Mouse (Mus musculus): Measurements from ENCODE around the gene Ncmap. TPM values are rescaled to one million over a fixed set of nuclear protein-coding genes. Genes with fewer than 3 reads are reported as not detected.

The Ncmap gene
- polyA plus RNA-seq, 1 experiment from 2014 or later = 1.3 TPM

GRCm38 (mm10) chr4:135419996-135420395, 22.0 kb upstream of the Ncmap start:
- no peak for DNase-seq (ENCODE audit: low spot score)
- ATAC-seq (replicated peaks; ENCODE audit: insufficient number of reproducible peaks, low FRiP score, low TSS enrichment, low read depth) = no peak
- Histone ChIP-seq H3K27me3 (ENCODE audit: control insufficient read depth, insufficient read depth, low read length) (no peaks in the 10 kb centered on the region), H3K36me3 (replicated peaks; ENCODE audit: control insufficient read depth, insufficient read depth, low read depth, low read length) (no peaks in the 10 kb centered on the region; the same call in 1 of the 2 replicates), H3K4me2 (ENCODE audit: low read depth, low read length) (no peak overlapping the region), H3K27ac (replicated peaks; ENCODE audit: low read depth, low read length) (no peak overlapping the region), H3K4me1 (ENCODE audit: control insufficient read depth, insufficient read depth, low read length) (no peaks in the 10 kb centered on the region), H3K9me3 (replicated peaks; ENCODE audit: control insufficient read depth, low read length) (no peaks in the 10 kb centered on the region), H3K9ac (replicated peaks; ENCODE audit: low read length) (no peak overlapping the region), H3K4me3 (ENCODE audit: low read depth, low read length) (no peak overlapping the region)
- 82% methylated on average over 21 of the region's 21 CpGs for WGBS

- DNase-seq (ENCODE audit: low spot score) = no peak
- no peaks in the 10 kb centered on the region; the same call in 1 of the 2 replicates for H3K36me3 ChIP-seq (replicated peaks; ENCODE audit: control insufficient read depth, insufficient read depth, low read depth, low read length)
- no peak overlapping the region for H3K9ac ChIP-seq (replicated peaks; ENCODE audit: low read length)
- WGBS = 92% methylated on average over 21 of the region's 21 CpGs
- no peak overlapping the region for H3K4me2 ChIP-seq (ENCODE audit: low read depth, low read length)
- ATAC-seq (replicated peaks; ENCODE audit: insufficient number of reproducible peaks, low FRiP score, low TSS enrichment, low read depth) = no peak
- H3K4me1 ChIP-seq (ENCODE audit: control insufficient read depth, insufficient read depth, low read length) = no peaks in the 10 kb centered on the region
- no peaks in the 10 kb centered on the region for H3K9me3 ChIP-seq (replicated peaks; ENCODE audit: control insufficient read depth, low read length)
- H3K27ac ChIP-seq (replicated peaks; ENCODE audit: low read depth, low read length) = no peak overlapping the region
- no peaks in the 10 kb centered on the region for H3K27me3 ChIP-seq (ENCODE audit: control insufficient read depth, insufficient read depth, low read length)
- no peak overlapping the region for H3K4me3 ChIP-seq (ENCODE audit: low read depth, low read length)
Measured at GRCm38 (mm10) chr4:135416367-135416766, 18.3 kb upstream of the Ncmap start.

DNA sequence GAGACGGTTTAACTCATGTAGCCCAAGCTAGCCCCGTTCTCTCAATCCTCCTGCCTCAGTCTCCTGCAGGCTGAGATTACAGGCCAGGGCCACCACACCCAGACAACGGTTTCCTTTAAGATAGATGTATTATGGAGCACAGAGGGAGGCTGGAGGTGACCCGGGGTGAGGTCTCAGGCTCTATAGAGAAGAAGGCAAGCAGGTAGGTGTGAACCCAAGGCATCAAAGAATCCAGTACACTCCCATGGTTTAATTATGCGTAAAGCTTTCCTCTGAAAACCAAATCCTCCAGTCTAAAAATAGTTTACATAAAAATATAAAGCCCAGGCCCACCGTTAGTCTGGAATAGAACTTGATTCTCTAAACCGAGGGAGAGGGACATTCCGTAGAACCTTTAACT, 15.5 kb upstream of the Ncmap start:
- 85% methylated on average over 8 of the region's 8 CpGs for WGBS
- Histone ChIP-seq H3K4me3 (ENCODE audit: low read depth, low read length) (no peak overlapping the region), H3K9ac (replicated peaks; ENCODE audit: low read length) (no peak overlapping the region), H3K27me3 (ENCODE audit: control insufficient read depth, insufficient read depth, low read length) (no peaks in the 10 kb centered on the region), H3K4me1 (ENCODE audit: control insufficient read depth, insufficient read depth, low read length) (no peaks in the 10 kb centered on the region), H3K9me3 (replicated peaks; ENCODE audit: control insufficient read depth, low read length) (no peaks in the 10 kb centered on the region), H3K36me3 (replicated peaks; ENCODE audit: control insufficient read depth, insufficient read depth, low read depth, low read length) (no peaks in the 10 kb centered on the region), H3K27ac (replicated peaks; ENCODE audit: low read depth, low read length) (no peak overlapping the region), H3K4me2 (ENCODE audit: low read depth, low read length) (no peak overlapping the region)
- DNase-seq (ENCODE audit: low spot score) (no peak), ATAC-seq (replicated peaks; ENCODE audit: insufficient number of reproducible peaks, low FRiP score, low TSS enrichment, low read depth) (no peak)

- H3K9ac ChIP-seq (replicated peaks; ENCODE audit: low read length) = no peak overlapping the region
- DNase-seq (ENCODE audit: low spot score) = peak; percentile 74
- 46% methylated on average over 4 of the region's 4 CpGs for WGBS
- no peaks in the 10 kb centered on the region for H3K9me3 ChIP-seq (replicated peaks; ENCODE audit: control insufficient read depth, low read length)
- no peaks in the 10 kb centered on the region for H3K4me1 ChIP-seq (ENCODE audit: control insufficient read depth, insufficient read depth, low read length)
- no peaks in the 10 kb centered on the region for H3K36me3 ChIP-seq (replicated peaks; ENCODE audit: control insufficient read depth, insufficient read depth, low read depth, low read length)
- ATAC-seq (replicated peaks; ENCODE audit: insufficient number of reproducible peaks, low FRiP score, low TSS enrichment, low read depth) = no peak
- no peaks in the 10 kb centered on the region for H3K27me3 ChIP-seq (ENCODE audit: control insufficient read depth, insufficient read depth, low read length)
- H3K4me3 ChIP-seq (ENCODE audit: low read depth, low read length) = no peak overlapping the region
- no peak overlapping the region for H3K27ac ChIP-seq (replicated peaks; ENCODE audit: low read depth, low read length)
- no peak overlapping the region for H3K4me2 ChIP-seq (ENCODE audit: low read depth, low read length)
Measured at GRCm38 (mm10) chr4:135411633-135412032, 13.6 kb upstream of the Ncmap start.

- Histone ChIP-seq H3K4me1 (ENCODE audit: control insufficient read depth, insufficient read depth, low read length) (no peaks in the 10 kb centered on the region), H3K27ac (replicated peaks; ENCODE audit: low read depth, low read length) (no peak overlapping the region), H3K4me2 (ENCODE audit: low read depth, low read length) (no peak overlapping the region), H3K36me3 (replicated peaks; ENCODE audit: control insufficient read depth, insufficient read depth, low read depth, low read length) (no peaks in the 10 kb centered on the region), H3K4me3 (ENCODE audit: low read depth, low read length) (no peak overlapping the region), H3K9me3 (replicated peaks; ENCODE audit: control insufficient read depth, low read length) (no peaks in the 10 kb centered on the region), H3K27me3 (ENCODE audit: control insufficient read depth, insufficient read depth, low read length) (no peaks in the 10 kb centered on the region), H3K9ac (replicated peaks; ENCODE audit: low read length) (no peak overlapping the region)
- ATAC-seq (replicated peaks; ENCODE audit: insufficient number of reproducible peaks, low FRiP score, low TSS enrichment, low read depth) (no peak), DNase-seq (ENCODE audit: low spot score) (no peak)
- 71% methylated on average over 5 of the region's 5 CpGs for WGBS
Measured at GRCm38 (mm10) chr4:135406180-135406579, 8.2 kb upstream of the Ncmap start.

DNA sequence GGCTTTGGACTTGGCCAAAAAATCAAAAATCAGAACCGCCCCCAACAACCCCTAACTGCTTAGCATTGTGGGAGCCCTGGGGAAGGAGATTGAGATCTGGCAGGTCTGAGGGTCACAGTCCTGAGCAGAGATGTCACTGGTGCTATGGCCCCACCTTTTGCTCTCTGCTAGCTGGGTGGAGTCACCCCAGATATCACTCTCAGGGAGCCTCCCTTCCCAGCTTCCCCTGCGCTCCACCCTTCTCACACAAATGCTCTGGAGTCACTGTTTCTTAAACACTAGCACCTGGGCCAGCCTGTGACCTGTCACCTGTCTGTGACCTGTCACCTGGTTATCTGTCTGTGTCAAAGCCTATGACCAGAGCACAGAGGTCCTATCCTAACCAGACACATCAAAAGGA, 6.9 kb upstream of the Ncmap start:
- no peaks in the 10 kb centered on the region for H3K4me1 ChIP-seq (ENCODE audit: control insufficient read depth, insufficient read depth, low read length)
- WGBS = 84% methylated on average over 2 of the region's 2 CpGs
- ATAC-seq (replicated peaks; ENCODE audit: insufficient number of reproducible peaks, low FRiP score, low TSS enrichment, low read depth) = no peak

GRCm38 (mm10) chr4:135404048-135404447, 6.0 kb upstream of the Ncmap start:
- WGBS = 72% methylated on average over 10 of the region's 10 CpGs

More for the DNA sequence above, 6.9 kb upstream of the Ncmap start:
- H3K4me2 ChIP-seq (ENCODE audit: low read depth, low read length) = no peak overlapping the region
- H3K4me3 ChIP-seq (ENCODE audit: low read depth, low read length) = no peak overlapping the region
- H3K27me3 ChIP-seq (ENCODE audit: control insufficient read depth, insufficient read depth, low read length) = no peaks in the 10 kb centered on the region
- no peak overlapping the region for H3K9ac ChIP-seq (replicated peaks; ENCODE audit: low read length)
- H3K36me3 ChIP-seq (replicated peaks; ENCODE audit: control insufficient read depth, insufficient read depth, low read depth, low read length) = no peaks in the 10 kb centered on the region
- H3K9me3 ChIP-seq (replicated peaks; ENCODE audit: control insufficient read depth, low read length) = no peaks in the 10 kb centered on the region
- DNase-seq (ENCODE audit: low spot score) = no peak
- H3K27ac ChIP-seq (replicated peaks; ENCODE audit: low read depth, low read length) = no peak overlapping the region

GRCm38 (mm10) chr4:135401881-135402280, 3.9 kb upstream of the Ncmap start:
- ATAC-seq (replicated peaks; ENCODE audit: insufficient number of reproducible peaks, low FRiP score, low TSS enrichment, low read depth) (no peak), DNase-seq (ENCODE audit: low spot score) (no peak)
- Histone ChIP-seq H3K4me1 (ENCODE audit: control insufficient read depth, insufficient read depth, low read length) (no peaks in the 10 kb centered on the region), H3K4me2 (ENCODE audit: low read depth, low read length) (no peak overlapping the region), H3K9ac (replicated peaks; ENCODE audit: low read length) (no peak overlapping the region), H3K4me3 (ENCODE audit: low read depth, low read length) (no peak overlapping the region), H3K36me3 (replicated peaks; ENCODE audit: control insufficient read depth, insufficient read depth, low read depth, low read length) (no peaks in the 10 kb centered on the region), H3K9me3 (replicated peaks; ENCODE audit: control insufficient read depth, low read length) (no peaks in the 10 kb centered on the region), H3K27ac (replicated peaks; ENCODE audit: low read depth, low read length) (no peak overlapping the region), H3K27me3 (ENCODE audit: control insufficient read depth, insufficient read depth, low read length) (peaks cover 16% of the 10 kb centered on the region)
- WGBS = 33% methylated on average over 7 of the region's 7 CpGs

More at GRCm38 (mm10) chr4:135404048-135404447, 6.0 kb upstream of the Ncmap start:
- Histone ChIP-seq H3K4me2 (ENCODE audit: low read depth, low read length) (no peak overlapping the region), H3K36me3 (replicated peaks; ENCODE audit: control insufficient read depth, insufficient read depth, low read depth, low read length) (no peaks in the 10 kb centered on the region), H3K9me3 (replicated peaks; ENCODE audit: control insufficient read depth, low read length) (no peaks in the 10 kb centered on the region), H3K27me3 (ENCODE audit: control insufficient read depth, insufficient read depth, low read length) (no peaks in the 10 kb centered on the region), H3K4me3 (ENCODE audit: low read depth, low read length) (no peak overlapping the region), H3K9ac (replicated peaks; ENCODE audit: low read length) (no peak overlapping the region), H3K27ac (replicated peaks; ENCODE audit: low read depth, low read length) (no peak overlapping the region), H3K4me1 (ENCODE audit: control insufficient read depth, insufficient read depth, low read length) (no peaks in the 10 kb centered on the region)
- DNase-seq (ENCODE audit: low spot score) (no peak), ATAC-seq (replicated peaks; ENCODE audit: insufficient number of reproducible peaks, low FRiP score, low TSS enrichment, low read depth) (no peak)
